Mouse (Mus musculus) kidney, adult 9 months (tissue): Measurements from ENCODE around the gene Ints11.
A peak's percentile ranks its signal among the peaks of the same experiment; 100 is the strongest.

ENCODE experiments used
- DNase-seq: peaks from one replicate; pipeline ENCODE4 v3.0.0; 2022

Gene Ints11

DNA sequence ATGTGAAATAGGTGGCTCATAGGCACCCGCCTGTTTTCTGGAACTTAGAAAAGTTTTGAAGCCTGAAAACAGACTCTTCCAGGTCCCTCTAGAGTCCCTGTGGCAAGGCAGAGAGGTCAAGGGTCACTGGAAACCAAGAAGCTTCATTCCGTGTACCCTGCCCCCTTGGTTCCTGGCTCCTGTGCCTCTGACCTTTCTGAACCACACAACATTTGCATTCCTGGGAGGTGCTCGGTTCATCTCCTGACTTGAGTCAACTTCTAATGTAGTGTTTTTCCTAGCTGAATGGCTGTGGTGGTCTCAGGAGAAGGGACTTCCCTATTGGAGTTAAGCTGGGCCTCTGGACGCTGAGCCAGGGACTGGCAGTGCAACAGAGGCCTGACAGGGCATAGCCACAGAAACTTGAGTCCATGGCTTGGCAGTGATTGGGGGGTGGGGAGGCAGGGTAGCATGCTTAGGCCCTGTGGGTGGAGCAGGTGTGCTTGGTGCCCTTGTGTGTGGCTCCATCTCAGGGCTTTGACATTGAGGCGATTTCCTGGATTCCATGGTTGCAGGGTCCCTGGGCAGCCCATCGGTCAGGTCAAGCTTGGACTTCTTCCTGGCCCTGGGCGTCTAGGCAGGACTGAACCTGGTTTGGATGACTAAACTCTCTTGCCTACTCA is 20.8 kb upstream of the Ints11 start:
- DNase-seq, result peak; percentile 87

- no peak for DNase-seq
Observed at GRCm38 (mm10) chr4:155849391-155849790, 20.0 kb upstream of the Ints11 start.

GRCm38 (mm10) chr4:155849792-155850451 is 19.4 kb upstream of the Ints11 start:
- DNase-seq, result peak; percentile 76

DNA sequence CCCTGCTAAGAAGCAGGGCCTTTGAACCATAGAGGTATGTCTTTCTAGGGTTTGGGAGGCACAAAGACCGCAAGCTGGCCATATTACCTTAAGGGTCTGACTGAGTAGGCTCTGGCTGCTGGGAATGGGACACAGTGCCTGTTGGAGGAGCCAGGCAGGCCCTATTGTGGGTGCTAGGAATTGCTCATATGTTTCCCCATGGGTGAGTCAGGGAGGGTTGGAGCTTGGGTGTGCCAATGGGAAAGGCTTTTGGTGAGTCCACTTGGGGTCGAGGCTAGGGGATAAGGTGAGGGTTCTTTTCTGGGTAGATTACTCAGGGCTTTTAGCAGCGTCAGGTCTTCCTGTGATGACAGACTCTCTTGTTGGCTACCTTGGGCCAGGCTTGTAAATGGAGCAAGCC is 18.0 kb upstream of the Ints11 start:
- no peak for DNase-seq

GRCm38 (mm10) chr4:155851951-155852411 is 17.4 kb upstream of the Ints11 start:
- DNase-seq, result peak; percentile 79

- no peak for DNase-seq
Observed at GRCm38 (mm10) chr4:155853421-155853820, 15.9 kb upstream of the Ints11 start.

DNA sequence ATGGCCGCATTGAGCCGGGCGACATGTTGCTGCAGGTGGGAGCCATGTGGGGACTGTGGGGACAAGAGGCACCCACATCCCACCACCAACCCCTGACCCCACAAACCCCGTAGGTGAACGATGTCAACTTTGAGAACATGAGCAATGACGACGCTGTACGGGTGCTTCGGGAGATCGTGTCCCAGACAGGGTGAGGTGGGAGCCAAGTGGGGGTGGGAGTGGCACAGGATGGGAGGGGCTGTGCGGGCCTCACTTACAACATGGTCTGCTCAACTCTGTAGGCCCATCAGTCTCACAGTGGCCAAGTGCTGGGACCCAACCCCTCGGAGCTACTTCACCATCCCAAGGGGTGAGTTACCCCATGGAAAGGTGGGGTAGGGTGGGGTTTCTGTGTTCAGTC is 14.4 kb upstream of the Ints11 start:
- no peak for DNase-seq

DNA sequence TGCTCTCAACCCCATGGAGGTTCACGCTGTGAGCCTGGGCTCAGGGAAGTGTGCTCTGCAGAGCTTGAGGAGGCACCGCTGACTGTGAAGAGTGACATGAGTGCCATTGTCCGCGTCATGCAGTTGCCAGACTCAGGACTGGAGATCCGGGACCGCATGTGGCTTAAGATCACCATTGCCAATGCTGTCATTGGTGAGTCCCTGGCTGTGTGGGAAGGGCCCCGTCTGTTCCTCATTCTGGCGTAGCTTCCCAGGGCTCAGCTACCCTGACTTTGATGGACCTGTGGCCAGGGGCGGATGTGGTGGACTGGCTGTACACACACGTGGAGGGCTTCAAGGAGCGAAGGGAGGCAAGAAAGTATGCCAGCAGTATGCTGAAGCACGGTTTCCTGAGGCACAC is 13.3 kb upstream of the Ints11 start:
- DNase-seq, result no peak

GRCm38 (mm10) chr4:155856881-155857280 is 12.5 kb upstream of the Ints11 start:
- no peak for DNase-seq

- no peak for DNase-seq
Observed at GRCm38 (mm10) chr4:155859318-155859717, 10.0 kb upstream of the Ints11 start.

DNA sequence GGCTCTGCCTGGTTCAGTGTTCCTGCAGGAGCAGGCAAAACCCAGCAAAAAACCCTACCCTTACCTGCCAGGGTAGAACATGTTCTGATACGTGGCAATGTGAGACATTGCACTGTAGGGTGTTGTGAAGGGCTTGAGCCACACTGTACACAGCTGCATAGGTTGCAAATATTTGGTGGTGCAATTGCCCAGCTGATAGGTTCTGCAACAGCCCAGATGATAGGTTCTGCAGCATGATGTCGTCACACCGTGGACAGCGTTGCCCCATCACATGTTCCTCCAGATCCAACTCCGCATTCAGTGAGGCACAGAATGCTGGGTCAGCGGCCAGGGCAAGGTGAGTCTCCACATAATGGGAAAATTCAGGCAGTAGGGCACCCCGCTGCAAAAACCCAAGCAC is 7.6 kb upstream of the Ints11 start:
- DNase-seq, result no peak

DNA sequence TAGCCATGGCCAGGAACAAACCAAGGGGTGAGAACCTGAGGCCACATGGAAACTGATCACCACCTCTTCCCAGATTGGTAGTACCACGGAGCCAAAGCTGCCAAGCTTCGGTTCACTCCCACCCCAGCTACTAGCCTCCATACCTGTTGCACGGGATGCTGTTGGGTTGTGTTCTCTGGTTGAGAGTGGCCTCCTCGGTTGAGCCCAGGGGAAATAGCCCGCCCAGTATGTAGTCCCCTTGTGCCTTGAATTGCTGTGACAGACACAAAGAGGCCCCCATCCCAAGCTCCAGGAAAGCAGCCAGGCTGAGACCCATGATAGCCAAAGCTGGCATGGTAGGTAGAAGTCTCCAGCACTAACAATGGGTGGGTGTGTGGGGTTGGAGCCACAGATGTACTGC is 6.3 kb upstream of the Ints11 start, which contains the start of gene Tas1r3:
TSS of gene Tas1r3 (minus strand) at position 362 of the 400 bp plus-strand sequence.
- no peak for DNase-seq

GRCm38 (mm10) chr4:155868614-155869298 is 590 bp upstream of the Ints11 start:
- DNase-seq, result peak; percentile 61

DNA sequence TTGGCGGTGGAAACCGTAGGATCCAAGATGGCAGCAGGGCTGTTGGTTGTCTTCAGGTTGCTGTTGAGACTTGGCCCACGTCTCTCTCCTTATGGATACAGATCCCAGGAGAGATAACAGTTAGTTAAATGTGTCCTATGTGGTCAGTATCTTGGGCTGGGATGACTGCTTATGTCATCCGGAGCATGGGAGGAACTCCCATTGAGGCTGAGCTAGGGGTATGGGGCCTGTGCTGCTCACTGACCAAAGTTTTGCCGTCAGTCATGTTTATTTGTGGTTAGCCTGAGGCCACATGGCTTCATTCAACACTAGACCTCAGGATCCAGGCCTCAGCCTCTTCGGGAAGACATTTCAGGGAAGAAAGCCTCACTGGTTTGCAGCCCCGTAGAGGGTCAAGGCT is 2.1 kb downstream of the Ints11 start:
- no peak for DNase-seq

DNA sequence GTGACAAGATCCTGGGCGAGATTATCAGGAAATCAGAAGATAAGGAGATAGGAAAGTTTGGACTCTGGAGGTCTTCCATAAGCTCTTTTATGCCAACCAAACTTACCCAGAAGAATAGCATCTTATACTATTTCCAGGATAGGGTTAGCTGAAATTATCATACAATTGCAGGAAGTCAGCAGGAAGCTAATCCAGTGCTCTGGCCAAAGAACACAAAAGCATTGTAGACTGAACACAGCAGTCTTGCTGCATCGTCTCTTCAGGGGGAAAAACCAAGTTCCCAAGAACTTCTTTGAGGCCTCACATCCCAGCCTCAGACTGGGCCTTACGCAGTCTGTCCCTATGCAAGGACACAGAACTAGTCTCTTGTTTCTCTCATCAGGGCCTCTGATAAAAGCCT is 14.2 kb downstream of the Ints11 start:
- DNase-seq, result no peak

DNA sequence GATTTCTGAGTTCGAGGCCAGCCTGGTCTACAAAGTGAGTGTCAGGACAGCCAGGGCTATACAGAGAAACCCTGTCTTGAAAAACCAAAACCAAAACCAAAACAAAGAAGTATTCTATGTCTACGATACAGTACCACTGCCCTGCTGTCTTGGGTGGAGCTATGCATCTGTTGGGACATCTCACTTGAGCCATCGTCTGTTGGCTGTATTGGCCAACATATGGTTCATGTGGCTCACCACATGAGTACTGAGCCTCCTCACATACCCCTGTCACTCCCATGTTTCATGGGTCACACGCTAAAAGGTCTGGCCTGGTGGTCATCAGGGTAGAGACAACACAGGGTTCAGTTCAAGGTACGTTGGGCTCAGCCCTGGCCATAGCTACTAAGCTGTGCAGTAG is 17.0 kb downstream of the Ints11 start:
- DNase-seq, result no peak

DNA sequence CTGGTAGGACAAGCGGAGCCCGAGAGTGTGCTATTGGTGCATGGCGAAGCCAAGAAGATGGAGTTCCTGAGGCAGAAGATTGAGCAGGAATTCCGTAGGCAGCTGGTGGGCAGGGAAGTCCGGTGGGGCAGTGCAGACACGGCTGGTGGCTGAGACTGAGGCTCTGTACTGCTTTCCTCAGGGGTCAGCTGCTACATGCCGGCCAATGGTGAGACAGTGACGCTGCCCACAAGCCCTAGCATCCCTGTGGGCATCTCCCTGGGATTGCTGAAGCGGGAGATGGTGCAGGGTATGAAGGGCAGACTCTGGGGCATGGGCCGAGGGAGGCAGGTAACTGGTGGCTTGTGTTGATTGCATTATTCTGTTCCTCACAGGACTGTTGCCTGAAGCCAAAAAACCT is 18.3 kb downstream of the Ints11 start:
- no peak for DNase-seq

- no peak for DNase-seq
Observed at GRCm38 (mm10) chr4:155888181-155888580, 18.8 kb downstream of the Ints11 start.

GRCm38 (mm10) chr4:155889316-155889715 is 20.0 kb downstream of the Ints11 start:
- DNase-seq, result no peak

GRCm38 (mm10) chr4:155891011-155891471 is 21.7 kb downstream of the Ints11 start:
- DNase-seq, result peak; percentile 38

DNA sequence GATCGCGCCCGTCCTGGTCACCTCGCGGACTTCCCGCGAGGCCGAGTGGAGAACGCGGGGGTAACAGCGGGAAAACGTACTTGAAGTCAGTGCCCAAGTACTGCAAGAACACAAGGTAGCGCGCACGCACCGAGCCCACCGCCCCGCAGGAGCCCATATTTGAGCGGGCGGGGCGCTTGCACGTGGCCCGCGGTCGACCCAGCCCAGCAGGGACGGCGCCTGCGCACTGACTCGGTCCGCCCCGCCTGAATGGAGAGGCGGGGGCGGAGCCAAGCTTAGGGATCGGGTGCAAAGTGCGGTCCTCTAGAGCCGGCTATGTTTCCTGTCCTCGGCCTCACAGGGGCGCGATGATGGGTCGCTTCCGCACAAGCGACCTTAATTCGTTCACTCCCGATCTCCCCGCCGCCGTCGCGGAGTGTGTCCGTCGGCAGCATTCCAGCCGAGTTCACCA is 22.2 kb downstream of the Ints11 start, which contains the start of the genes Pusl1 and Acap3:
TSS of gene Pusl1 (minus strand) at position 231 of the 451 bp plus-strand sequence.
TSS of gene Acap3 (plus strand) at position 272 of the 451 bp plus-strand sequence.
- DNase-seq, result peak; percentile 97

GRCm38 (mm10) chr4:155892017-155892416 is 22.7 kb downstream of the Ints11 start:
- DNase-seq, result peak; percentile 72

GRCm38 (mm10) chr4:155892438-155893211 is 23.3 kb downstream of the Ints11 start:
- no peak for DNase-seq
